Mouse (Mus musculus): Measurements from ENCODE around the gene Etfbkmt.

The Etfbkmt gene

DNA sequence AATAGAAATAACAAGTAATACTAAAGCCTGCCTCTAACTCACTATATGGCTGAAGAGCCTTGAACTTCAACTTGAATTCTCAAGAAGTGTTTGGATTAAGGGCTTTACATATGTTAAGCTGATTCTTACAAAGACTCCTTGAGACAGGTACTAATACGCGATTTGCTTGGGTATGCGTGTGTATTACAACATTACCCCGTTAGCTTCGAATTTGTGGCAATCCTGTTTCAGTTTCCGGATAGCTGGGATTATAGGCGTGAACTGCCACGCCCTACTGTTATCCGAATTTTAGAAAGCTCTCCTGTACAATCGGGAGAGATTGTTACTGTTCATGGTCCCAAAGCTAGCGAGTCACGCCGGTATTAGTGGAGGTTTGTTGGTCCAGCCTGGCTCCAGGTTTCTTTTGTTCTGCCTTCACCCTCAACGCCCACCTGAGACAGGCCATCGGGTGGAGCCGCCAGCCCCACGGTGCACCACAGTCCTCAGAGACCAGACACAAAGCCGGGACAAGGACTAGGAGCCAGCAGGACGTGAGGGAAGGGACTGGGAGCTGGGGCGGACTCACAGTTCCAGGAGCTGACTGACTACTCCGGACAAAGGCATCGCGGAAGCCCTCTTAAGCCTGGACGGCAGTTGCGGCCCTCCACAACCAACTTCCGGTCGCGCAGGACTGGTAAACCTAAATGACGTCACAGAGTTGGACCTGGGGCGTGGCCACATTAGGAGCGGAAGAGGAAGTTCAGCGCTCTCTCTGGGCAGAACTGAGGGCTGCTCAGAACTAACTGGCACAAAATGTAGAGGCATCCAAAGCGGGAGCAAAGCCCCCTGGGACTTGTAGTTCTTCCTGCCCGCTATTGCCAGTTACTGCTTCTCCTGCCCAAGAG lies 48.6 kb downstream of the Etfbkmt start, which contains the start of gene Amn1:
TSS of gene Amn1 (minus strand) at position 672 of the 884 bp plus-strand sequence.
- under 1% methylated on average over 34 of the region's 34 CpGs for WGBS

DNA sequence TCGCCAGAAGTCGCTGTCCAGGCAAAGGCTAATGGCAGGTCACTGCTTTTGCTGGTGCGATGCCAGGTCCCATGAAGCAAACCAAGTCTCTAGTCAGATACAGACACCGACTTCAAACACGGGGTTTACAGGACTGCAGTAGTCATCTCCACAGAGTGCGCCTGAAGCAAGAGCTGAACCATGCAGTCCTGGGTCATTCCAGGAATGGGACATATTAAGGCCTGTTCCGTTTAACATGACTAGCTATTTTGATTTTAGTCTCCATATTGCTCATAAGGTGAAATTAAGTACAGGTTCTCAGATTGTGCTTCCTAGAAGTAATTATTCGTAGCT lies 49.2 kb downstream of the Etfbkmt start:
- 32% methylated on average over 8 of the region's 8 CpGs for WGBS

- whole genome bisulfite sequencing: 95% methylated on average over 16 of the region's 16 CpGs
Measured at GRCm38 (mm10) chr6:149189340-149189922, 49.8 kb downstream of the Etfbkmt start.

GRCm38 (mm10) chr6:149191951-149192350 lies 52.3 kb downstream of the Etfbkmt start:
- 89% methylated on average over 5 of the region's 5 CpGs for WGBS

GRCm38 (mm10) chr6:149193276-149193905 lies 53.7 kb downstream of the Etfbkmt start:
- 70% methylated on average over 5 of the region's 5 CpGs for WGBS

- 76% methylated on average over 3 of the region's 3 CpGs for WGBS
Measured at GRCm38 (mm10) chr6:149197116-149197515, 57.5 kb downstream of the Etfbkmt start.

Measured in cerebral cortex, adult 2 months (tissue).